ENCODE assay signal across 14 mouse cellular contexts in the genomic region with DNA sequence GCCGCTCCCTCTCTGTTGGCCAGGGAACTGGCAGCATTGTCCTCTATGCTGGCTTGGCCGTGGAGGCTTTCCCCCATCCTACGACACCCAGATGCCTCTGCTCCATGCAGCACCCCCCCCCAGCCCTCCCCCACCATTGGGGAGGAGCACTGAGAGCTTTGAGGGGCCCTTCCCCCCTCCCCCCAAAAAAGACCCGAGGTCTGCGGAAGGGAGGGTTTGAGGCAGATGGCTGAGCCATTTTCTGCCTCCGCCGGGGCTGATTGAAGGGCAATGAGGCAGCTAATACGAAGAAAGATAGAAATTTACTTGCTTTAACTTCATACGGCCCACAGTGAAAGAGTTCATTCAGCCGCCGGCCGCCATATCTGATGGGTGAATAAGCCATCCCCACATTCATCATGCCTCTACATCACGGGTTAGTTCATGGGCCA. TPM values are rescaled to one million over a fixed set of nuclear protein-coding genes. Genes with fewer than 3 reads are reported as not detected.
DNase-seq lines count a peak whose midpoint lies in the region; ATAC-seq lines count a peak whose summit lies in the region.
"Had no signal": no experiment of that assay in that cellular context is flagged by ENCODE, and none has a peak within 500 bp of the region (broad histone marks: within the 10 kb centered on the region; RNA-seq: fewer than 3 reads in every experiment).

No protein-coding gene starts in this region.

- whole genome bisulfite sequencing in kidney, embryonic 16.5 days: 49% methylated on average over 13 of the region's 13 CpGs
- WGBS in forebrain, embryonic 16.5 days: 9% methylated on average over 13 of the region's 13 CpGs
- WGBS in midbrain, embryonic 12.5 days: 39% methylated on average over 13 of the region's 13 CpGs
- WGBS in intestine, embryonic 15.5 days: 75% methylated on average over 13 of the region's 13 CpGs

- no peak overlapping the region for H3K4me3 ChIP-seq in kidney, embryonic 16.5 days (ENCODE audit: low read length)
- H3K4me3 ChIP-seq in forebrain, embryonic 16.5 days (replicated peaks; ENCODE audit: low read length): no peak overlapping the region
- H3K4me3 ChIP-seq in midbrain, embryonic 12.5 days: no peak overlapping the region
- no peak overlapping the region for H3K4me3 ChIP-seq in intestine, embryonic 15.5 days (replicated peaks)
- H3K4me3 ChIP-seq: embryonic facial prominence, embryonic 12.5 days; limb, embryonic 12.5 days had no signal

- no peak for DNase-seq in kidney, adult 9 months
- DNase-seq in retina, embryonic 14.5 days (ENCODE audit: low spot score): peak; percentile 66
- DNase-seq in adrenal gland, postnatal 4 days (ENCODE audit: low spot score in 2 of 2): no peak
- DNase-seq: cerebellum, adult 2 months; layer of hippocampus, postnatal 36 days; lung, adult 18-20 months; thymus, adult 18-20 months had no signal

- H3K4me1 ChIP-seq in kidney, embryonic 16.5 days (ENCODE audit: insufficient read depth, low read length): peaks cover 51% of the 10 kb centered on the region
- H3K4me1 ChIP-seq in forebrain, embryonic 16.5 days (replicated peaks; ENCODE audit: control insufficient read depth, insufficient read depth, low read length): peaks cover 55% of the 10 kb centered on the region
- peaks cover 73% of the 10 kb centered on the region for H3K4me1 ChIP-seq in midbrain, embryonic 12.5 days
- no peaks in the 10 kb centered on the region for H3K4me1 ChIP-seq in intestine, embryonic 15.5 days (replicated peaks)

- 0 out of 2 replicates have a peak overlapping the region, but pooled peaks have one; percentile 6 for H3K4me2 ChIP-seq in kidney, embryonic 16.5 days (replicated peaks; ENCODE audit: low read depth, low read length)
- H3K4me2 ChIP-seq in forebrain, embryonic 16.5 days (ENCODE audit: low read length): peak overlapping the region; percentile 20
- H3K4me2 ChIP-seq in midbrain, embryonic 12.5 days (replicated peaks): peak overlapping the region; percentile 21; the same call in 1 of the 2 replicates
- no peak overlapping the region for H3K4me2 ChIP-seq in intestine, embryonic 15.5 days (replicated peaks)
- H3K4me2 ChIP-seq: embryonic facial prominence, embryonic 12.5 days; limb, embryonic 12.5 days had no signal

- H3K9ac ChIP-seq in kidney, embryonic 16.5 days (replicated peaks; ENCODE audit: low read length): no peak overlapping the region
- H3K9ac ChIP-seq in forebrain, embryonic 16.5 days (replicated peaks; ENCODE audit: low read depth, low read length): no peak overlapping the region
- no peak overlapping the region for H3K9ac ChIP-seq in midbrain, embryonic 12.5 days (replicated peaks)
- no peak overlapping the region for H3K9ac ChIP-seq in intestine, embryonic 15.5 days
- H3K9ac ChIP-seq: embryonic facial prominence, embryonic 12.5 days; limb, embryonic 12.5 days had no signal

- H3K9me3 ChIP-seq in kidney, embryonic 16.5 days (ENCODE audit: low read length): no peaks in the 10 kb centered on the region
- no peaks in the 10 kb centered on the region for H3K9me3 ChIP-seq in forebrain, embryonic 16.5 days (ENCODE audit: control insufficient read depth, low read length)
- H3K9me3 ChIP-seq in midbrain, embryonic 12.5 days: 0 out of 2 replicates have a peak, but pooled peaks cover 2% of the 10 kb centered on the region
- no peaks in the 10 kb centered on the region for H3K9me3 ChIP-seq in intestine, embryonic 15.5 days
- H3K9me3 ChIP-seq: embryonic facial prominence, embryonic 12.5 days; limb, embryonic 12.5 days had no signal

- H3K36me3 ChIP-seq in kidney, embryonic 16.5 days (ENCODE audit: insufficient read depth, low read length): no peaks in the 10 kb centered on the region
- no peaks in the 10 kb centered on the region for H3K36me3 ChIP-seq in forebrain, embryonic 16.5 days (ENCODE audit: control insufficient read depth, insufficient read depth)
- no peaks in the 10 kb centered on the region for H3K36me3 ChIP-seq in midbrain, embryonic 12.5 days
- H3K36me3 ChIP-seq in intestine, embryonic 15.5 days: no peaks in the 10 kb centered on the region
- H3K36me3 ChIP-seq: embryonic facial prominence, embryonic 12.5 days; limb, embryonic 12.5 days had no signal

- no peak for ATAC-seq in kidney, embryonic 16.5 days (ENCODE audit: low FRiP score, low TSS enrichment)
- no peak for ATAC-seq in forebrain, embryonic 16.5 days
- no peak for ATAC-seq in midbrain, embryonic 12.5 days (ENCODE audit: low FRiP score, low read depth)
- no peak for ATAC-seq in inflammation-experienced regulatory T-cells, adult 6 months
- ATAC-seq in intestine, embryonic 15.5 days: no peak

- H3K27ac ChIP-seq in kidney, embryonic 16.5 days (ENCODE audit: low read length): no peak overlapping the region
- H3K27ac ChIP-seq in forebrain, embryonic 16.5 days (ENCODE audit: low read length): no peak overlapping the region
- 0 out of 2 replicates have a peak overlapping the region, but pooled peaks have one; percentile 6 for H3K27ac ChIP-seq in midbrain, embryonic 12.5 days (replicated peaks)
- H3K27ac ChIP-seq in intestine, embryonic 15.5 days: no peak overlapping the region
- H3K27ac ChIP-seq: embryonic facial prominence, embryonic 12.5 days; limb, embryonic 12.5 days had no signal

- no peaks in the 10 kb centered on the region for H3K27me3 ChIP-seq in kidney, embryonic 16.5 days (ENCODE audit: insufficient read depth, low read length)
- H3K27me3 ChIP-seq in forebrain, embryonic 16.5 days (replicated peaks; ENCODE audit: control insufficient read depth, insufficient read depth, low read length): peaks cover 61% of the 10 kb centered on the region
- peaks cover 98% of the 10 kb centered on the region for H3K27me3 ChIP-seq in midbrain, embryonic 12.5 days
- no peaks in the 10 kb centered on the region for H3K27me3 ChIP-seq in intestine, embryonic 15.5 days (replicated peaks)

RNA-seq across cellular contexts. Expression of a gene that starts 25.1 kb away (rescaled TPM):
- polyA plus RNA-seq in kidney, embryonic 16.5 days (2015; fragmentation: Nextera tagmentation; extraction: Ambion mirVana): 130 and 164 TPM in 2 replicates
- polyA plus RNA-seq in forebrain, embryonic 16.5 days (2015; fragmentation: Nextera tagmentation; extraction: Ambion mirVana): 6.0 and 8.0 TPM in 2 replicates
- polyA plus RNA-seq in midbrain, embryonic 12.5 days (2016; fragmentation: Nextera tagmentation; extraction: Ambion mirVana): 11.1 and 12.2 TPM in 2 replicates
- total RNA-seq in adrenal gland, postnatal 4 days (2021): 10 to 100 TPM; 53.1 to 95.2 TPM
- polyA plus RNA-seq in inflammation-experienced regulatory T-cells, adult 6 months (2017; shearing (Covaris generic)): 100 to 1,000 TPM; 342 to 389 (median 381) TPM
- 176 and 244 TPM in 2 replicates for polyA plus RNA-seq in intestine, embryonic 15.5 days (2015; fragmentation: Nextera tagmentation; extraction: Ambion mirVana)
